Mouse (Mus musculus): ENCODE measurements around the gene Tmbim1.

DNA sequence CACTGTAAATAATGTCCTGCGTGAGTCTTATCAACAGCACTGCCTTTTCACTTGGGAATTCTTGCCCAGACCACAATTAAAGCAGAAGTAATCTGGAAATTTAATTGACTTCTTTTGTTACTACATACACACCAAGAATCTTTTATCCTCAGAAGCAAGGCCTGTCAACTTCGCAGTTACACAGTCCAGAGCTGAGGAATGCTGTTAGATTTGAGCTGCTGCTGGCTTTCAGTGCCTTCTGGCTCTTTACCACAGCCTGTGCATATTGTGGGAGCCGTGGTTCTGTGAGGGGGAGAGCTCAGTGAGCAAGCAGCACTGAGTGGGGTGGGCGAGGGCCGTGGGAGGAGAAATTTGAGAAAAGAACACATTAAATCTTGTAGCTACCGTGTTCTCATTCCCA lies 65.1 kb downstream of the Tmbim1 start:
- TF ChIP-seq GATA1 (IDR thresholded peaks at IDR 0.05; ENCODE audit: borderline replicate concordance, low read length) (no peak), FLI1 (IDR thresholded peaks at IDR 0.05; ENCODE audit: low read length) (no peak)

Data from megakaryocyte, embryonic 14.5 days (primary cell).